Mouse (Mus musculus) cortical plate, adult 2 months (tissue): ENCODE results near the gene Bicc1.

Experiments used
- CTCF ChIP-seq: fragments of 200-500 bp; IDR thresholded peaks from 2 replicates; pipeline ENCODE4 v1.5.1; 2011; ENCODE audit warnings: mild to moderate bottlenecking, control low read depth, low read length; ENCODE audit not compliant: insufficient read depth; ENCODE audit errors: extremely low read depth
- POLR2A ChIP-seq: fragments of 200-500 bp; IDR thresholded peaks from 2 replicates; pipeline ENCODE4 v1.6.1; 2011; ENCODE audit warnings: mild to moderate bottlenecking, low read length, control low read depth; ENCODE audit not compliant: insufficient read depth; ENCODE audit errors: extremely low read depth

DNA sequence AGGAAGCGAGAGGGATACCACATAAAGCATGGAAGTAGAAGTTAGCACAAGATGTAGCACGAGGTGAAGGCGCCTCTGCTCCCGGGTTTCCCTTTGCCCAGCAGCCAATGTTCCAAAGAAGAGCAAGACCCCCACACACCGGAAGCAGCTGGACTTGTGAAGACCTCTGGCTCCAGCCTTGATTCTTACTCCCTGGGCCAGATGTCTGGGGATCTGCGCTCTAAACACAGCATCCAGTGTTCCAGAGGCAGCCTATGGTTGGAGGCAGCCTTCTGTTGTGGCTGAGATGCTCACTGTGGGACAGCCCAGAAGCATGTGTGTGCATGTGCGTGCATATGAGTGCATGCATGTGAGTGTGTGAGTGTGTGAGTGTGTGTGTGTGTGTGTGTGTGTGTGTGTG, 35.2 kb upstream of the Bicc1 start:
- no peak for TF ChIP-seq CTCF
- no peak for TF ChIP-seq POLR2A
